Mouse (Mus musculus) cerebellum, adult 9-10 months (tissue): ENCODE data around the gene Trcg1.

Experiments
- DNase-seq: peaks from one replicate; pipeline ENCODE4 v3.0.0; 2022

Gene Trcg1

GRCm38 (mm10) chr9:57265125-57265524 is 28.8 kb downstream of the Trcg1 start:
- DNase-seq = no peak

GRCm38 (mm10) chr9:57267421-57267820 is 31.1 kb downstream of the Trcg1 start:
- no peak for DNase-seq

- DNase-seq = no peak
Measured at GRCm38 (mm10) chr9:57268078-57268477, 31.7 kb downstream of the Trcg1 start.

- DNase-seq = no peak
Measured at GRCm38 (mm10) chr9:57268575-57268974, 32.2 kb downstream of the Trcg1 start.

GRCm38 (mm10) chr9:57269384-57269783 is 33.0 kb downstream of the Trcg1 start:
- no peak for DNase-seq

- no peak for DNase-seq
Measured at GRCm38 (mm10) chr9:57270399-57270798, 34.0 kb downstream of the Trcg1 start.

GRCm38 (mm10) chr9:57271081-57271480 is 34.7 kb downstream of the Trcg1 start:
- no peak for DNase-seq

- DNase-seq = no peak
Measured at GRCm38 (mm10) chr9:57271837-57272562, 35.6 kb downstream of the Trcg1 start.

GRCm38 (mm10) chr9:57272902-57273804 is 36.8 kb downstream of the Trcg1 start:
- DNase-seq = no peak

GRCm38 (mm10) chr9:57273805-57274494 is 37.6 kb downstream of the Trcg1 start:
- DNase-seq = no peak

- no peak for DNase-seq
Measured at GRCm38 (mm10) chr9:57276311-57276710, 40.0 kb downstream of the Trcg1 start.

- DNase-seq = no peak
Measured at GRCm38 (mm10) chr9:57278268-57278667, 41.9 kb downstream of the Trcg1 start.

GRCm38 (mm10) chr9:57279441-57279840 is 43.1 kb downstream of the Trcg1 start:
- DNase-seq = no peak

- DNase-seq = no peak
Measured at GRCm38 (mm10) chr9:57281549-57281948, 45.2 kb downstream of the Trcg1 start.

GRCm38 (mm10) chr9:57282686-57283085 is 46.3 kb downstream of the Trcg1 start:
- DNase-seq = no peak

- DNase-seq = no peak
Measured at GRCm38 (mm10) chr9:57283311-57283710, 47.0 kb downstream of the Trcg1 start.

- no peak for DNase-seq
Measured at GRCm38 (mm10) chr9:57287183-57287582, 50.8 kb downstream of the Trcg1 start.

- DNase-seq = no peak
Measured at GRCm38 (mm10) chr9:57294905-57295304, 58.5 kb downstream of the Trcg1 start.

- DNase-seq = no peak
Measured at GRCm38 (mm10) chr9:57295666-57296065, 59.3 kb downstream of the Trcg1 start.

- DNase-seq = no peak
Measured at GRCm38 (mm10) chr9:57296277-57296676, 59.9 kb downstream of the Trcg1 start.

GRCm38 (mm10) chr9:57297938-57298337 is 61.6 kb downstream of the Trcg1 start:
- no peak for DNase-seq
